Mouse (Mus musculus) embryo, embryonic 10 days (tissue): ENCODE measurements around the gene Arhgap19.

Experiments
- DNase-seq: peaks from one replicate; pipeline ENCODE4 v3.0.0-alpha.2; 2015; ENCODE audit warnings: low spot score

Gene Arhgap19

GRCm38 (mm10) chr19:41738896-41739295, 63.0 kb downstream of the Arhgap19 start:
- DNase-seq, result peak; percentile 23

GRCm38 (mm10) chr19:41738429-41738805, 63.4 kb downstream of the Arhgap19 start:
- DNase-seq, result no peak

- DNase-seq, result peak; percentile 27
These were observed 64.0 kb downstream of the Arhgap19 start for GRCm38 (mm10) chr19:41737657-41738428.

GRCm38 (mm10) chr19:41734685-41735084, 67.2 kb downstream of the Arhgap19 start:
- DNase-seq, result peak; percentile 58

GRCm38 (mm10) chr19:41725491-41725890, 76.4 kb downstream of the Arhgap19 start:
- no peak for DNase-seq

GRCm38 (mm10) chr19:41724831-41725470, 76.9 kb downstream of the Arhgap19 start:
- DNase-seq, result peak; percentile 90

GRCm38 (mm10) chr19:41723337-41723736, 78.5 kb downstream of the Arhgap19 start:
- peak; percentile 52 for DNase-seq

- no peak for DNase-seq
These were observed 82.4 kb downstream of the Arhgap19 start for GRCm38 (mm10) chr19:41719436-41719835.
